Mouse (Mus musculus): ENCODE data around the gene Bsg.
"Not testable (repeated sequence)": the region's sequence is repeated elsewhere in the genome, so short reads cannot be mapped to it uniquely, and the experiment has no call there.

The Bsg gene

DNA sequence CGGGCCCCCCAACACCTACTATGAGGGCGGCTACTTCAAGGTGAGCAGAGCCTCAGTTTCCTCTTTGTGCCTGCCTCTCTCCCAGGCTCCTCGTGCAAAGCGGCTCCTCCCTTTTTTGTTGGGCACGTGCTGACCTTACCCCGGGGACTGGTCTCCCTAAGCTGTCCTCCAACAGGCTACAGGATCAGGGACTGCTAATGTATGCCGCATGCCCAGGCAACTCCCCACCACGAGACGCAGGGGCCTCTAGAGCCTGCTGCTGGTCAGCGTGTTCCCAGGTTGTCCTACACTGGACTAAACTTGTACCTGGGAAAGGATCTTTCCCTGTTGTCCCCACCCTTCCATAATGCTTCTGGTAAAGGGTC is 21.8 kb upstream of the Bsg start:
- DNase-seq (ENCODE audit: low read depth, low spot score), result no peak

GRCm38 (mm10) chr10:79682916-79683582 is 21.2 kb upstream of the Bsg start:
- DNase-seq (ENCODE audit: low read depth, low spot score), result peak; percentile 89

DNA sequence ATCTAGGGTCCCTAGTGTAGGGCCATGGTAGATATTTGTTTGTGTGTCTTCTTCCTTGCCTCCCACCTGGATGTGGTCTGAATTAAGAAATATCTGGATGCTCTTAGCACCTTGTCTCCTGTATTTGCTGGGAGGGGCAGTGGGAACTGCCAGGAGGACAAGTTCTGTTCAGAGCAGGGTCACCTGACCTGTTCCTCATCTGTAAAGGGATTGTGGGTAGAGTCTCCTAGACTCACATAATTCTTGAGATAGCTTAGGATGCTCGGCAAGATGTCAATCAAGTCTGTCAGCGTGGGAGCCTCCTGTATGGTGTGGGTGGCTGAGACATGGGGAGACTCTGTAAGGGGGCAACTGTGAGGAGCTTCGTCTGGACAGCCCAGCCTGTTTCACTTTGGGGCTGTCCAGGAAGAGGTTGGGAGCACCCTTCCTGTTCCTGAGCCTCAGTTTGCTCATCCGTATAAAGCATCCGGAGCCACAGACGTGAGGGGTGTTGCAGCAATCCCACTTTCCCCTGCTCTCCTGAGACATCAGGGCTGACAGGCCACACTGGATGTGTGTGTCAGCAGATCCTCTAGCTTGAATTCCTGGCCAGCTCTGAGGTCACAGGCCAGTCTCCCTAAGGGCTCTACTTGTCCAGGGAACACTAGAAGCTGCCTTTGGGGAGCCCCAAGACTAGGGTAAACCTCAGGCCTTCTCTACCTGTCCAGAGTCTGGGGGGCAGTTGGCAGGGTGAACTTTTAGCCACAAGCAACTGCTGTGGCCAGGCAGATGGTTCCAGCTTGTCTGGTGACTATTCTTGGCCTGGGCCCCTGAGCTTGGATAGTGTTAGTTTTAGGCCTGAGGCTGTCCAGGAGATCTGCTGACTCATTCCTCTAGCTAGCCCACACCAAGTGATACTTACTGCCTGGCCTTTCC is 20.3 kb upstream of the Bsg start:
- no peak for DNase-seq (ENCODE audit: low read depth, low spot score)

- DNase-seq (ENCODE audit: low read depth, low spot score), result no peak
These were observed 19.3 kb upstream of the Bsg start for GRCm38 (mm10) chr10:79684770-79685600.

DNA sequence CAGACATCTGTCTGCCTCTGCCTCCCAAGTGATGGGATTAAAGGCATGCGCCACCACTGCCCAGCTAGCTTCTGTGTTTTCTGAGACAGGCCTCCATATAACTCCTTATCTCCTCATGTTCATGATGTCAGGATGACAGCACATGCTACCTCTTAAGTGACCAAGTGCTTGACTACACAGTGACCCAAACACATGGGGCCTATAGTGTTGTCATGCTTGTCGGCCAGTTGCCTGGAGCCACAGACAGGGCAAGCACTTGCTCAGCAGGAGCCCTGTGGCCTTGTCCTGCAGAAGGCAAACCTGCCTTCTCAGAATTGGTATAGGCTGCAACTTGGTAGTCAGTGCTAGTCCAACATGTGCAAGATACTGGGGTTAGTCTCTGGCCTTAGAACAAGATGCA is 18.1 kb upstream of the Bsg start:
- no peak for DNase-seq (ENCODE audit: low read depth, low spot score)

DNA sequence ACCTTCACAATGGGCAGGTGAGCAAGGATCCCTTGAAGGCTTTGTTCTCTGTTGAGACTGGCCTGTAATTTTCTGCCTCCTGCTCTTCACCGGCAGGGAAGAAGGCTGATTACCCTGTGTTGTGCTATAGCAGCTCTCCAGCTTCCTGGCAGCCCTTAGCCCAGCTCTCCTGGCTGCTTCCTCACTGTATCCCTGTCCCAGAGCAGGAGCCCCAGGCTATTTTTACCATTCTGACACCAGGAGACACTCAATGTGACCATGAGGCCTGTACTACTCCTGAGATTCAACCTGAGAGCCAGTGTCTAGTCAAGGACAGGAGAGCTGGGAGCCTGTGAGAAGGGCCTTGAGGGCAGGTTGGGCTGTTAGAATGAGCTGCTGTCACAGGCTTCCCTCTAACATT is 17.6 kb upstream of the Bsg start:
- no peak for DNase-seq (ENCODE audit: low read depth, low spot score)

- no peak for DNase-seq (ENCODE audit: low read depth, low spot score)
These were observed 16.8 kb upstream of the Bsg start for GRCm38 (mm10) chr10:79687513-79687912.

DNA sequence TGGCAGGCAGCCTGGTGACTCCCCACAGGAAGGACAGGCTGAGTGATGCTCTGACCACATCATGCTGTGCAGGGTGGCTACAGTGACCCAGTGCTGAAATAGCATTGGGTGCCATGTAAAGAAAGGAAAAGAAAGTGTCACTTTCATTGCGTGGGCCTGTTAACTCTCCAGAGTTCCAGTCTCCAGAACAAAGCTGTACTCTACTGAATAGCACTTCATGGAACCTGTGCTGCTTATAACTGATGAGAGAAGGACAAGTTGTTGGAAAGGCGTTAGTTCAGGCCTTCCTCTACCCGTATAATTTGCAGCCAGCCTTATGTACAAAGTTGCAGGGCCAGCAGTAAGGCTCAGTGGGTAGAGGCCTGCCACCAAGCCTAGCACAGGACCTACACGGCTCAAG is 15.6 kb upstream of the Bsg start, which contains the start of gene Gzmm:
Gzmm (plus strand) TSS at position 301 of the 400 bp plus-strand sequence.
- DNase-seq (ENCODE audit: low read depth, low spot score), result no peak

GRCm38 (mm10) chr10:79689178-79689577 is 15.1 kb upstream of the Bsg start:
- no peak for DNase-seq (ENCODE audit: low read depth, low spot score)

- no peak for DNase-seq (ENCODE audit: low read depth, low spot score)
These were observed 12.2 kb upstream of the Bsg start for GRCm38 (mm10) chr10:79691986-79692548.

DNA sequence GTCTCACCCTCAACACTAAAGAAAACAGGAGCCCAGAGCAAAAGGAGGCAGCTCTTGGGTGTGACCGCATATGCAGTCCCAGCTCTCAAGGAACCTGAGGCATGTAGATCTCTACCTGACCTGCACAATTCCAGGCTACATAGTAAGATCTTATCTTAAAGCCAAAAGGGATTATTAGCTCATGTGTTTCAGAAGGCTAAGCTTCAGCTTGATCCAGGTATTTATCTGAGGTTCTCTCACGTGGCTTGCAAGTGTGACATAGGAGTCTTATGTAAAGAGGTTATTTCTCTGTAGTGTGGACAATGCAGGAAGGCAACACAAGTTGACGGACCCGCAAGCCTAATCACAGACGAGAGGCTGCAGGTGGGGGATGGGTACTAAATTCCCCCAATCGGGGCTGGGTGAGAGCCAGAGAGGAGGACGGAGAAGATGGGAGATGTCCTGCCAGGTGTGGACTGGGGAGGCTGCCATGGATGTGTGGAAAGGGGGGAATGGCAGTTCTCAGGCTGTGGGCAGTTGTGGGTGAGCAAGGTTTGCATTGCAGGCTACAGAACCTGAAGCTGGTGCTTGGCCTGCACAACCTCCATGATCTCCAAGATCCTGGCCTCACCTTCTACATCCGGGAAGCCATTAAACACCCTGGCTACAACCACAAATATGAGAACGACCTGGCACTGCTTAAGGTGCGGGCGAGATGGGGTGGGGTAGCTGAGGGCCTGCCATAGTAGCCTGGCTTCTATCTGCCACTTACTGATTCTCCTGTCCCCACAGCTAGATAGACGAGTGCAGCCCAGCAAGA is 10.5 kb upstream of the Bsg start:
- DNase-seq (ENCODE audit: low read depth, low spot score), result no peak

DNA sequence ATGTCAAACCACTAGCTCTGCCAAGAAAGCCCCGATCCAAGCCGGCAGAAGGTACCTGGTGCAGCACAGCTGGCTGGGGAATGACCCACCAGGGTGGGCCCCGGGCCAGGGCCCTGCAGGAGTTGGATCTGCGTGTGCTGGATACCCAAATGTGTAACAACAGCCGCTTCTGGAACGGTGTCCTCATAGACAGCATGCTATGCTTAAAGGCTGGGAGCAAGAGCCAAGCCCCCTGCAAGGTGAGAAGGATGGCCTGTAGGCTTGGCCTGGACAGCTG is 10.0 kb upstream of the Bsg start:
- DNase-seq (ENCODE audit: low read depth, low spot score), result no peak

GRCm38 (mm10) chr10:79695231-79696128 is 8.8 kb upstream of the Bsg start:
- DNase-seq (ENCODE audit: low read depth, low spot score), result peak; percentile 85

GRCm38 (mm10) chr10:79696129-79696651 is 8.1 kb upstream of the Bsg start:
- DNase-seq (ENCODE audit: low read depth, low spot score), result no peak

GRCm38 (mm10) chr10:79697916-79698315 is 6.4 kb upstream of the Bsg start:
- no peak for DNase-seq (ENCODE audit: low read depth, low spot score)

- no peak for DNase-seq (ENCODE audit: low read depth, low spot score)
These were observed 5.8 kb upstream of the Bsg start for GRCm38 (mm10) chr10:79698459-79698858.

DNA sequence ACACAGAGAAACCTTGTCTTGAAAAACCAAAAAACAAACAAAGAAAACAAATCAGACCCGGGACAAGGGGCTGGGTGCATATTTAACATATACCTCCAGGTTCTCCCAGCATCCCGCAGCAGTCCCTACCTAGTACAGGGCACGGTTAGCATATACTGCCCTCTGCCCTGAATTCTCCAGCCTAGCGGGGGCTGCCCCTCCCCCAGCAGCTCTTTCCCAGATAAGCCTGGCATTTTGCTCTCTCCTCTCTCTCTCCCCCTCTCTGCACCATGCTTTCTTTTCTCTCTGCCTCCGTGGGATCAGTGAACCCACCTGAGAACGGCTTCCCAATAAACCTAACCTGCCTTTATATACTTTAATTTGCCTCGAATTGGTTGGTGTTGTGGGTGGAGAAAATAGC is 3.6 kb upstream of the Bsg start:
- DNase-seq (ENCODE audit: low read depth, low spot score), result no peak

GRCm38 (mm10) chr10:79701443-79702129 is 2.7 kb upstream of the Bsg start:
- DNase-seq (ENCODE audit: low read depth, low spot score), result no peak

GRCm38 (mm10) chr10:79702970-79703369 is 1.3 kb upstream of the Bsg start:
- not testable (repeated sequence) for DNase-seq (ENCODE audit: low read depth, low spot score)
